Mouse (Mus musculus) stomach, postnatal 0 days (tissue): ENCODE results near the gene Evc2.

ENCODE experiments used
- CTCF ChIP-seq: IDR thresholded peaks from 2 replicates; pipeline ENCODE4 v1.5.1; 2016; ENCODE audit warnings: antibody characterized with exemption, low read depth, mild to moderate bottlenecking, moderate library complexity
- EP300 ChIP-seq: optimal IDR thresholded peaks from 2 replicates; pipeline ENCODE3; 2016; ENCODE audit warnings: antibody characterized with exemption

DNA sequence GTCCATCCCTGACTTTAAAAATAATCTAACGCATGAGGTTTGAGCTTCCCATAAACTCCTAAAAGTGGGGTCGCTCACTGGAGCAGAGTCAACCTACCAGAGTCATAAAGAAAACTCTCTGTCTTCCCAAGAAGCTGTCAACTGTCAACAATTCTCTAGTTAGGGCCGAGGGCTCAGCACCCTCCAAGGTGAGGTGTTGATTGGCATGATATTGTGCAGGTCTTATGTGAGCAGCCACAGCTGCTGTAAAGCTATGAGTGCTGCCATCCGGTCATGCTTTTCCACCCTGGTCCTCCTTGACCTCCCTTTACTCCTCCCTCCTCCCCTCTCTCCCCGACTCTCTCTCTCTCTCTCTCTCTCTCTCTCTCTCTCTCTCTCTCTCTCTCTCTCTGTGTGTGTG is 24.3 kb downstream of the Evc2 start:
- TF ChIP-seq CTCF (no peak), EP300 (no peak)
